Mouse (Mus musculus): ENCODE measurements around the gene Prx.
"Not testable (repeated sequence)": the region's sequence is repeated elsewhere in the genome, so short reads cannot be mapped to it uniquely, and the experiment has no call there.

Gene Prx

DNA sequence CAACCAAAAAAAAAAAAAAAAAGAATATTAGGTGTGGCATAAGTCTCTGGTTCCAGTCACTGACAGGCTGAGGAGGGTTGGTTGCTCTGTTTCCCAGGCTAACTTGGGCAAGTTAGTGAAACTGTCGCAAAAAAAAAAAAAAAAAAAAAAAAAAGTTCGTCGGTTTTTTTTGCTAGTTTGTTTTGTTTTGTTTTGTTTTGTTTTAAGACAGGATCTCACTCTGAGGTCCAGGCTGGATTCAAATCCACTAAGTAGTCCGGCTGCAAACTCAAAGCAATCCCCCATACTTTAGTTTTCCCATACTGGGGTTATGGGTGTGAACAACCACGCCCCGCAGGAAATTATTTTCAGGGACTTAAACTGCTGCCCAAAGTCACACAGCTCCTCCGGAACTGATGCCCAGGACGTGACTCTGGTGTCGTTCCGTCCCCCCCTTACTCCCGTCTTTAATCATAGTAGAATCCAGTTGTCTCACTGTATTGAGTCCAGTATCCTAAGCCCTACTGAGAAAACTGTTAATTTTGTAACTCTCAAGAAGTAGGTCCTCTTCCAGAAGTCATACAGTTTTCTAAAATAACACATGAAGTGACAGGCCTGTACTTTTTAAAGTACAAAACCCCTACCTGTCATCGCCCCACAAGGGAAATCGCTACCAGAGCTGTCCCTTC, 12.9 kb upstream of the Prx start:
- no peak for DNase-seq (ENCODE audit: low spot score)

DNA sequence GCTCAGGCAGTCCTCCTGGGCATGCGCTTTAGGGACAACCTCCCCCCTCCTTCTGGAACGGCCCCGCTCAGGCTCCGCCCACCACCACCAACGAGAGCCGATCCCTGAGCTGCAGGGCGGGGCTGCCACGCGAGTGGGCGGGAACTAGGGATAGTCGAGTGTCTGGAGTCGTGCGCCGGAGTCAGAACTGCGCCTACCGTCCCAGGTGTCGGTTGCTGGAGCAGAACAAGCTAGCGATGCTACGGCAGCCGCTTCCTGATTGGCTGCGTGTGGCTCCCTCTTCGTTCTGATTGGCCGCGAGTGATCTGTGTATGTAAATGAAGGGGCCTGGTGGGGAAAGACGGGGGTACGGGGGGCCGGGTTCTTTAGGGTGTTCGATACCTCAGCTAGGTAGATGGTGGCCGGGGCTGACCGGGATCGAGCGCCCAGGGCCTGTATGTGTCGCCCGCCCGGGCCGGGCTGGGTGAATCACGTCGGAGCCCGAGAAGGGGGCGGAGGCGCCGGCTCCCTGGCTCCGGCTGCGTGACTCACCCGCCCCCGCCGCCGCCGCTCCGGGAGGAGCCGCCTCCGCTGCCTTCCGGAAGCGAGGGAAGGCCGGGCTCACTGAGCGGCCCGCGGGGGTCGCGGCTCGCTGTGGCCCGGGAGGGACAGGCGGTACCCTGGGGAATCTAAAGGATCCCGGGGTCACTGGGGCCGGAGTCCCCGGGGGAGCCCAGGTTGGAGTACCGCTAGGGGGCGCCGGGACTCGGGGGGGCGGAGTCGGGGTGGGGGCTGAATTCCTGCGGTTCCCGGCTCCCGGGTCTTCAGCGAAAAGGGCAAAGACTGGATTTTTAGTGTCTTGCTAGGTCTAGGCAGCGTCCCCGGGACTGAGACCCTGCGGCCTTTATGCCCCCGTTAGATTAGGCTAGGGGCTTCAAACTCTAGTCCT, 12.1 kb upstream of the Prx start, which contains the start of gene Sertad1:
Gene Sertad1, plus strand, starts transcription at position 141 of the 928 bp plus-strand sequence.
- DNase-seq (ENCODE audit: low spot score): peak; percentile 99

DNA sequence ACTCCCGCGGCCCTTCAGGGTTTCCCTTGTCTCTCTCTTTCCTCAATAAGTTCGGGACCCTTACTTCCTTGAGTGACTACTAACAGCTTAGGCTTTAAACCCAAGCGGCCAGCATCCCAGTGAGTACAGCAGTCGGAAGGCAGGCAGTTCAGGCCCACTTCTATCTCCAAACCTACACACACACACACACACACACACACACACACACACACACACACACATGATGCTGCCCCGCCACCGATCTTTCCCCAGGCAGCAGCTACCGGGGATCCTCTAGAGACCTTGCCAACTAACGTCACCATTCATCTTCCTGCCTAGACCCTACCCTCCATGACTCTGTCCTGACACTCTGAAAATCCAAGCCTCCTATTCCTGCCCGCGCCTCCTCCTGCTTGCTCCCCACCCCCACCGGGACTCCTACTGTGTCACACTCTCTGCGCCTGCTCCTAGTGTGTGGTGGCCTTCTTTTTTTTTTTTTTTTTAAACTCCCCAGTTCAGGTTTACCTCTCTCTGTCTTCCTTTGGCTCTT, 11.3 kb upstream of the Prx start:
- DNase-seq (ENCODE audit: low spot score): peak; percentile 60

DNA sequence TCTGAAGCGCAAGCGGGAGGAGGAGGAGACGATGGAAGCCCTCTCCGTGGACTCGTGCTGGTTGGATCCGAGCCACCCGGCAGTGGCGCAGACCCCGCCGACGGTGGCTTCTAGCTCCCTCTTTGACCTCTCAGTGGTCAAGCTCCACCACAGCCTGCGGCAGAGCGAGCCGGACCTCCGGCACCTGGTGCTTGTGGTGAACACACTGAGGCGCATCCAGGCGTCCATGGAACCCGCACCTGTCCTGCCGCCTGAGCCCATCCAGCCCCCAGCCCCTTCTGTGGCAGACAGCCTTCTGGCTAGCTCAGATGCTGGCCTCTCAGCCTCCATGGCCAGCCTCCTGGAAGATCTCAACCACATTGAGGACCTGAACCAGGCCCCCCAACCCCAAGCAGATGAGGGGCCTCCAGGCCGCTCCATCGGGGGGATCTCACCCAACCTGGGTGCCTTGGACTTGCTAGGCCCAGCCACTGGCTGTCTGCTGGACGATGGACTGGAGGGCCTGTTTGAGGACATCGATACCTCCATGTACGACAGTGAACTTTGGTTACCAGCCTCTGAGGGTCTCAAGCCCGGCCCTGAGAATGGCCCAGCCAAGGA, 9.8 kb upstream of the Prx start:
- DNase-seq (ENCODE audit: low spot score): no peak

DNA sequence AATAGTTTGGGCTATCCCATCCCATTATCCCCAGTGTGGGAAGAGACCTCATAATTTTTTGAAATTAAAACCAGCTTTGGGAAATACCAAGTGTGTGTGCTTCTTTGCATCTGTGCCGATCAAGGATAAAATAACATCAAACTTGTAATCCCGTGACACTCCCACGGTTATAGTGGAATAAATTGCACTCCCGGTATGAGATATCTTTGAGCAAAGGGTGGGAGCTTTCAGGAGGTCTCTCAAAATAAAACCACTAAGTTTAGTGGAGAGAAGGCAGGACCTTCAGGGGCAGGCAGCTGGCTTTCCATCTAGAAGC, 8.9 kb upstream of the Prx start:
- no peak for DNase-seq (ENCODE audit: low spot score)

DNA sequence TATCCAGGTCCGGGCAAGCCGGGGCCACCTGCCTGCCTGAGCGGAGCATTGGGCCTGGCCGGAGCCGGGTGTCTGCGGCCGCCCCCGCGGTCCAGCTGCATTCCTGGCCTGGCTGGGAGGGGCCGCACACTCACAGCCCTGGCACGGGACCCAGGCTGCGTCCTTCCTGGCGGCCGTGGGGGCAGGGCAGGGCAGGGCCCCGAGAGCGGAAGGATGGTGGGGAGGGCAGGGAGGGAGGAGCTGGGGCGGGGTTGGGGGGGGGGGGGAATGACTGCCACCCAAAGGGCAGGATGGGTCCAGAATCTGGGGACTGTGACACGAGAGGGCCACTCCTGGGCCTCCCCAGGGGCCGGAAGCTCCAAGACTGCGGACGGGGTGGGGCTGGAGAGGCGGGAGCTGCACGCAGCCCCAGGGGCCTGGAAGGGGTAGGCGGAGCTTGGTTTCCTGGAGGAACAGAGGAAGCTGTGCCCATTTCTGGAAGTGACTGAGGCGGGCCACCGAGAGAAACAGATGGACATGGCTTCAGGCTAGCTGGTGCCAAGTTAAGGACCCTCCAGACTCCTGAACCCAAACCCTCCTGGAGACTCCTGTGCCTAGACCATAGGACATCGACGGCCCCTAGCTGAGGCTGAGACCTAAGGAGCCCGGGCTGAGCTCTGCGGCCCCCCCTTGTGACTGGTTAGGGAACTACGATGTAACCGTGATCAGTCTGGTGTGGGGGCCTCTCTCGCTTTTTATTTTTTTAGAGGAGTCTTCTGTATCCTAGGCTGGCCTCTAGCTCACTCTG, 8.4 kb upstream of the Prx start:
- DNase-seq (ENCODE audit: low spot score): peak; percentile 94

DNA sequence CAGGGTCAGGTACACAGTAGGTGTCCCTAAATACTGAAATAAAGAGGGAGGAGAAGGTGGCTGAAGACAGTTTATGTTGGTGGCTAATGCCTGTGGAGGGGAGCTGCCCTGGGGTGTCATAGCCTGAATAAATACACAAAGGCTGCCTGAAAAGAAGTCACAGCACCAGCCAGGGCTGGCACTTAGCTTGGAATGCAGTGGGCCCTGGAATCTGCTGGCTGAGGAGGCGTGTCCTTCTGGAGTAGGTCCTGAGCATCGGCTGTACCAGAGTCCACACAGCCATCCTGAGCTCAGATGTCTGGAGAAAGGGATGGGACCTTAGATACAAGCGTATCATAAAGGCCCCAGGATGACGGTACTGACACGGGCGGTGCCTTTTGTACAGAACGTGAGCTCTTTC, 7.3 kb upstream of the Prx start:
- DNase-seq (ENCODE audit: low spot score): no peak

DNA sequence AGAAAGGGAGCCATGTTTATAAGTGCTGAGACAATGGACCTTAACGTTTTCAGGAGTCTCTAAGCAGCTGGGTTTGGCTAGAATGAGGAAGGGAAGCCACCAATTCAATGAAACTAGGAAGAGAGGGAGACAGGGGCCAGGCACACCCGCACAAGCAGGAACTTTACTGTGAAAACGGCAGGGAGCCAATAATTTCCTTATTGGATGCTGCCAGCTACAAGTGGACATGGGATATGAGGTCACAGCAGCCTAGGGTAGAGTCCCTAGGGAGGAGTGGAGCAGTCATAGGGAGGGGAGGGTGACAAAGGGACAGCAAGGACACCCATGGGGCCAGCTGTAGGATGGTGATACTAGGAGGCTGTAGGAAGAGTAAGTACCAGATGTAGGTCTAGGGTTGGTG, 6.1 kb upstream of the Prx start:
- no peak for DNase-seq (ENCODE audit: low spot score)

DNA sequence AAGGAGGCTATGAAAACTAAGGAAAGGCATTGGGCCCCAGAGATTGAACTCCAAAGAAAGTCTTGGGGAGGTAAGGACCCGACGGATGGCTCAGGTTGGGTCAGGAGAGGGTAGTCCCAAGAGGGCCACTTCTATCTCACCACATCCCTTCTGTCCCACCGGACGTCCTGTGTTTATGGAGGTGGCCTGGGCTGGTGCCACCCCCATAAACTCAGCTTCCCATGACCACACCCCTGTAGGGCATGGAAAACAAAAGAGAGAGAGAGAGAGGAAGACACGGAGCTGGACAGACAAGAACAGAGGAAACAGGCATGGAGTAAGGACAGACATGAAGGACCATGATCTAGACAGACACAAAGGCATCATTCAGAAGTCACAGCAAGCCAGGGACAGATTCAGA, 5.7 kb upstream of the Prx start:
- DNase-seq (ENCODE audit: low spot score): no peak

DNA sequence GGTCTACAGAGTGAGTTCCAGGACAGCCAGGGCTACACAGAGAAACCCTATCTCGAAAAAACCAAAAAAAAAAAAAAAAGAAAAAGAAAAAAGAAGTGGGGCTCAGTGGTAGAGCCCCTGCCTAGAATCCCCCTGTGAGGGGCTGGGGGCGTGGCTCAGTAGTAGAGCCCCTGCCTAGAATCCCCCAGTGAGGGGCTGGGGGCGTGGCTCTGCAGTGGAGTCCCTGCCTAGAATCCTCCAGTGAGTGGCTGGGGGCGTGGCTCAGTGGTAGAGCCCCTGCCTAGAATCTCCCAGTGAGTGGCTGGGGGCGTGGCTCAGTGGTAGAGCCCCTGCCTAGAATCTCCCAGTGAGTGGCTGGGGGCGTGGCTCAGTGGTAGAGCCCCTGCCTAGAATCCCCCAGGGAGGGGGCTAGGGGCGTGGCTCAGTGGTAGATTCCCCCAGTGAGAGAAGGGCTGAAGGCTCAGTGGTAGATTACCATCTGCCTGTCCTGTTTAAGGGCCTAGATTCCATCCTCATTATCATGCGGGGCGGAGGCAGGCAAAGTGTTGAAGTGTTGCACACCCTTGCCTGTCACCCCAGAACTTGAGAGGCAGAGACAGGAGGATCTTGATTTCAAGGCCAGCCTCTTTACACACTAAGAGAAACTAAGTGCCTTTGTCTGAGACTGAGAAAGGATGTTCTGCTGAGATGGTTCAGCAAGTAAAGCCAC, 4.3 kb upstream of the Prx start:
- DNase-seq (ENCODE audit: low spot score): not testable (repeated sequence)

DNA sequence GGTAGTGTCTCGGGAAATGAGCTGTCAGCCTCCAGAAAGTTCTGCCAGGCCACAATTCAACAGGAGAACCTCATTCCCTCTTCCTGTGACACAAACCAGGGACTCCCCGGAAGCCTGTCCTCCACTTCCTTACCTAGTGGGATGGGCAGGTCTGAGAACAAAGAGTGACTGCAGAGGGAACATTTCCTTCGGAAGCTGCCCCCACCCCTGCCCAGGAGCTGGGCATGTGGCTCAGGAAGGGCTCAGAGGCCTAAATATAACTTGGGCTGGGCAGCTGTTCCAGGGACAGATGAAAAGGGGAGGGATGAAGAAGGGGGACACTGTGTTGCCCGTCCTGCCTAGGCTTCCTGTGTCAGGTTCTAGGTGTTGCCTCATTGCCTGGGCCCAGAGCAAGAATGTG, 2.5 kb downstream of the Prx start:
- DNase-seq (ENCODE audit: low spot score): no peak

DNA sequence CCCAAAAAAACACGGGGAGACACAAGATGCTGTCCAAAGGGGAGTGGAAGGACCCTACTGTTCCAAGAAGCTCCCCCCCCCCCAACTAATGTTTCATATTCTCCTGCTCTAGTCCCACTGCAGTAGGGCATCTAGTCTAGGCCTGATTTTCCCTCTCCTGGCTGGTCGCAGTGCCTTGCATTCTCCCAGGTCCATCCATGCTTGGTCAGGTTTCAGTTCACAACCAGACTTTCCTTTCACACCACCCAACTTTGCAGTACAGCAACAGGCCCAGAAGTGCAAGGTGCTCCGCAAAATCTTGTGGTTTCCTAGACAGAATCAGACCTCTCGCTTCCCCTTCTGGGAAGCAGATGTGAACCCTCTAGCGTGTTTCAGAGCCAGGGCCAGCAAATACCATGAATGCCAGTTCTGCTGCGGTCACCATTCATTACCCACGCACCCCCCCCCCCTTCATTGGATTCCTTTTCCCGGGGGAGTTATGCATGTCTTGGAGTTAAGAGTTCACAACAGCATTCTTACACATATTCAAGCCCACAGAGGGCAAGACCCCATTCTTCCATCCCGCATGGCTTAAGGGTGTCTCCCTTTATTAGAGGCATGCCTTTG, 7.7 kb downstream of the Prx start:
- DNase-seq (ENCODE audit: low spot score): no peak

DNA sequence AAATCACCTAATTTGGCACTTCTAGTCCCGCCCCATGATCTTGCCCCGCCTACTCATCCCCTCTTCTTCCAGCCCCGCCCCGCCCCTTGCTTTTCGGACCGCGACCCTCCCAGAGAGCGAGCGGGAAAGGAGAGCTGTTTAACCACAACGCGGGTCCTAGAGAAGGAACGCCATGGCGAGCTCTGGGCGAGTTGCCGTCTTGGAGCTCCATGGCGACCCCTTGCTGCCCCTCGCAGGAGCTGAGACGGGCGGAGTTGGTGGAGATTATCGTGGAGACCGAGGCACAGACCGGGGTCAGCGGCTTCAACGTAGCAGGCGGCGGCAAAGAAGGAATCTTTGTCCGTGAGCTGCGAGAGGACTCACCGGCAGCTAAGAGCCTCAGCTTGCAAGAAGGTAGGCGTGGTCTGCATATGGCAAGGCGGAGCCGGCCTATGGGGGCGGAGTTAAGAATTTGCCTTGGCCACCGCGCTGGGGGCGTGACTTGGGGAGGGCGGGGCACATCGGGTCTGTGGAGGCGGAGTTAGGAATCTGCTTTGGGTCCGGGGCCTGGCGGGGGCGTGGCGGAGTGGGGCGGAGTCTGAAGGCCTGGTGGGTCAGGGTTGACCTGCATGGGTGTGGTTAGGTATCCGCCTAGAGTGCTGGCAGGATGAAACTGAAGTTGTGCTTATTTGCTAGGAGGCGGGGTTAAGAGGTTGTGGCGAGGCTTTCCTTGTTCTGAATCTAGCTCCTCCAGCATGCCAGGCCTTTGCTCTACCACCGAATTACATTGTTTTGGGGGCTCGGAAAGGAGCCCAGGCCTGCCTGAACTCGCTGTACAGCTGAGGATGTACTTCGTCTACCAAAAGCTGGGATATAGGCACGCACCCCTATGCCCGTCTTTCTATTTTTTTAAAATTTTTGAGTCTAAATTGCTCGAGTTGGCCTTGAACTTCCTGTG, 8.9 kb downstream of the Prx start:
- peak; percentile 99 for DNase-seq (ENCODE audit: low spot score)

DNA sequence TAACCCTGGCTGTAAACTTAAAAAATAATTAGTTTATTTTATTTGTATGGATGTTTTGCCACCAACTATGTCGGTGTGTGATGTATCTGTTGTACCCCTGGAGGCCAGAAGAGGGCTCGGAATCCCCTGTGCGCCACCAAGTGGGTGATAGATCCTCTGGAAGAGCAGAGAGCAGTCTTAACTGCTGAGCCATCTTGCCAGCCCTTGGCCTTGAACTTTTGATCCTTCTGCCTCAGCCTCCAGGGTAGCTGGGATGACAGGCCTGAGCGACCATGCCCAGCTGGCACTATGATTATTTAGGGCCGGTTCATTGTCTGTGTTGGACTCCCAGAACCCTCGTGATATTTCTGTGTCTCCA, 9.5 kb downstream of the Prx start:
- peak; percentile 51 for DNase-seq (ENCODE audit: low spot score)

DNA sequence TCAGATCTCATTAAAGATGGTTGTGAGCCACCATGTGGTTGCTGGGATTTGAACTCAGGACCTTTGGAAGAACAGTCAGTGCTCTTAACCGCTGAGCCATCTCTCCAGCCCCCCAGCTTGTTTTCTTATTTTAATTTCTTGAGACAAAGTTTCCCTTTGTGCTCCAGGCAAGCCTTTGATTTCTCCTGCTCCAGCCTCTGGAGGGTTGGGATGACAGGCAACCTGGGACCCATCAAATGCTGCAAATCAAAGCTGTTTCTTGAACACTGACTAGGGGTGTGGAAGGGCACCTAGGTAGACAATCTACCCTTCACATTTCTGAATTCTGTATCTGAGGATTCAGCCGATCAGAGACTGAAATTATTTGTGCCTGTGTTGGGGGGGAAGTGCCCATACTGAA, 11.7 kb downstream of the Prx start:
- no peak for DNase-seq (ENCODE audit: low spot score)

DNA sequence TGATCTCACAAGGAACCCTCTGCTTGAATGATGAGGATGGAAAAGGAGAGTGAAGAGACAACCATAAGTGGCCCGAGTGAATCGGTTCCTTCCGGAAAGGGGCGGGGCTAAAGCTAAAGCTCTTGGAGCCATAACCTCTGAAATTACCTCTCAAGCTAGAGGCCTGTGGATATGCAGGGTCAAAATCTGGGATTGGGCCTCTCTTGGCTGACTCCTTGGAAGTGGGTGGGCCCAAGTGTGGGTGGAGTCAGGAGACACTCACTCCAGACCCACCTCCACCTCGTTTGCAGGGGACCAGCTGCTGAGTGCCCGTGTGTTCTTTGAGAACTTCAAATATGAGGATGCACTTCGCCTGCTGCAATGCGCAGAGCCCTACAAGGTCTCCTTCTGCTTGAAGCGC, 15.8 kb downstream of the Prx start:
- DNase-seq (ENCODE audit: low spot score): no peak

DNA sequence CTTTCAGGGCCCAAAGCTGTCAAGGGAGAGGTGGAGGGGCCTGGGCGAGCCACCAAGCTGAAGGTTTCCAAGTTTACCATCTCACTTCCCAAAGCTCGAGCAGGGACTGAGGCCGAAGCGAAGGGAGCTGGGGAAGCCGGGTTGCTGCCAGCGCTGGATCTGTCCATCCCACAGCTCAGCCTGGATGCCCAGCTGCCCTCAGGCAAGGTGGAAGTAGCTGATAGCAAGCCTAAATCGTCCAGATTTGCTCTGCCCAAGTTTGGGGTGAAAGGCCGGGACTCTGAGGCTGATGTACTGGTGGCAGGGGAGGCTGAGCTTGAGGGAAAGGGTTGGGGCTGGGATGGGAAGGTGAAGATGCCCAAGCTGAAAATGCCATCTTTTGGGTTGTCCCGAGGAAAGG, 19.2 kb downstream of the Prx start:
- no peak for DNase-seq (ENCODE audit: low spot score)

DNA sequence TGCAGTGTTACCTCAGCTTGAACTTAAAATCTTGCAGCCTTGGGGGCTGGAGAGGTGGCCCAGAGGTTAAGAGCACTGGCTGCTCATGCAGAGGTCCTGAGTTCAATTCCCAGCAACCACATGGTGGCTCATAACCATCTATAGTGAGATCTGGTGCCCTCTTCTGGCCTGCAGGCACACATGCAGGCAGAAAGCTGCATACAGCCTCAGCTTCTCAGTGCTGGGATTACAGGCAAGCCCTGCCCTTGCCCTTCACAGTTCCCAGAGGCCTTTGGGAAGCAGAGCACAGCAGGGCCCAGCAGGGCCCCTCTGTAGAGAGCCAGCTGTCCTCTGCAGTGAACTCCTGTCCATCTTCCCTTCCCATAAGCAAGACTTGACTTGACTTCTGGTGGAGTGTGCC, 21.0 kb downstream of the Prx start:
- DNase-seq (ENCODE audit: low spot score): no peak

DNA sequence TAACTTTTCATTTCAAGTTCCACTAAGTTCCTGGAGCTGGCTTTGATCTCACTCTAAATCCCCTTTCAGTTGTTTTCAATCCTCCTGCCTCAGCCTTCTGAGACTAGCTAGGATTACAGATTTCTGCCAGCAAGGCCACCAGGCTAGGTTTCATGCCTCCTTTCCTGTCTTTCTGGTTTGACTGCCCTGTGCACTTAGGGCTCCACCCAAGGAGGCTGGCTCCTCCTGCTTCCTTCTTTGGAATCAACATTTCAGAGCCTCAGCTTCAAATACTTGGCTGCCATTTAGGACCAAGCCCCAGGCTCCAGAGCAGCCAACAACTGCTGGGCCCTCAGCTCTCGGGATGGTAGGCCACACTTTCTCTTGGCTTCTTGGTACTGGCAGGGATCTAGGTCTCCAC, 21.5 kb downstream of the Prx start:
- DNase-seq (ENCODE audit: low spot score): no peak

DNA sequence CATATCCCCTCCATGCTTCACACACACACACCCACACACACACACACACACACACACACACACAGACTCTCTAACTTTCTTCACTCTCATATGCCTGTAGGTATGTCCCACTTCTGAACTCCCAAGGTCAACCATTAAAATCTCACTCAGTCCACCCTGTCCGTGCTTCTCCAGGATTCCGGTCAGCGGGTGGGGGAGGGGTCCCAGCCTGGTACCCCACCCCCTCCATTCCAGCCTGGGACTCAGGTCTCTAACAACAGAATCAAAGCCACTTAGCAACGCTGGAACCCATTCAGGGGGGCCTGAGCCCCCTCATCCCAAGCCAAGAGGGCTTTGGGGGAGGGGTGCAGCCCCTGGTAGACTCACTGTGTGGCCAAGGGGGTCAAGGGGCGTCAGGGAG, 23.8 kb downstream of the Prx start, which contains the start of gene Hipk4:
Gene Hipk4, plus strand, starts transcription at position 301 of the 400 bp plus-strand sequence.
- DNase-seq (ENCODE audit: low spot score): no peak

All from urinary bladder, postnatal 25 days (tissue).